Mouse (Mus musculus) spleen, postnatal 10 days (tissue): ENCODE measurements at regions not wholly inside any gene's neighbourhood (a gene's known extent, or its start where the extent isn't known, plus 50 kb on each side); places are given as distances from the start of the nearest gene placed in this dataset.

Experiments
- DNase-seq, 2 experiments: peaks; one replicate each; pipeline ENCODE4 v3.0.0; 2021 to 2022; ENCODE audit warnings: low spot score in 2 of 2

- no peak for DNase-seq
Measured at GRCm38 (mm10) chr12:28181265-28181664, 370.9 kb downstream of the Dcdc2c start.

GRCm38 (mm10) chr12:28176016-28176415 is 376.2 kb downstream of the Dcdc2c start:
- DNase-seq = no peak

- DNase-seq = no peak
Measured at GRCm38 (mm10) chr12:28174078-28174477, 378.1 kb downstream of the Dcdc2c start.

- no peak for DNase-seq
Measured at GRCm38 (mm10) chr12:28158786-28159185, 393.4 kb downstream of the Dcdc2c start.

- DNase-seq = no peak
Measured at GRCm38 (mm10) chr12:28150759-28151158, 401.4 kb downstream of the Dcdc2c start.

- DNase-seq = no peak
Measured at GRCm38 (mm10) chr12:28135810-28136592, 416.2 kb downstream of the Dcdc2c start.

GRCm38 (mm10) chr12:28122766-28123165 is 429.4 kb downstream of the Dcdc2c start:
- no peak for DNase-seq

GRCm38 (mm10) chr12:28120106-28120505 is 432.1 kb downstream of the Dcdc2c start:
- DNase-seq = no peak

GRCm38 (mm10) chr12:28090673-28091072 is 461.5 kb downstream of the Dcdc2c start:
- no peak for DNase-seq

- DNase-seq = no peak
Measured at GRCm38 (mm10) chr12:28085460-28085859, 466.7 kb downstream of the Dcdc2c start.

GRCm38 (mm10) chr12:28076606-28077005 is 475.6 kb downstream of the Dcdc2c start:
- no peak for DNase-seq

- no peak for DNase-seq
Measured at GRCm38 (mm10) chr12:28068584-28068983, 483.6 kb downstream of the Dcdc2c start.

- DNase-seq = no peak
Measured at GRCm38 (mm10) chr12:28060281-28060680, 491.9 kb downstream of the Dcdc2c start.

- DNase-seq = no peak
Measured at GRCm38 (mm10) chr12:28055518-28056280, 496.5 kb downstream of the Dcdc2c start.

- DNase-seq = no peak
Measured at GRCm38 (mm10) chr12:28054444-28054843, 497.8 kb downstream of the Dcdc2c start.

- no peak for DNase-seq
Measured at GRCm38 (mm10) chr12:28047989-28048388, 504.2 kb downstream of the Dcdc2c start.

GRCm38 (mm10) chr12:28038161-28038911 is 513.9 kb downstream of the Dcdc2c start:
- DNase-seq = no peak

- no peak for DNase-seq
Measured at GRCm38 (mm10) chr12:27999170-27999569, 553.0 kb downstream of the Dcdc2c start.

GRCm38 (mm10) chr12:27992152-27992551 is 560.0 kb downstream of the Dcdc2c start:
- no peak for DNase-seq

GRCm38 (mm10) chr12:27984261-27984841 is 567.8 kb downstream of the Dcdc2c start:
- DNase-seq = no peak

- DNase-seq = no peak
Measured at GRCm38 (mm10) chr12:27978257-27978931, 573.8 kb downstream of the Dcdc2c start.
